Mouse (Mus musculus) erythroblast, embryonic 14.5 days (primary cell): ENCODE data around the gene Scimp. TPM values are rescaled to one million over a fixed set of nuclear protein-coding genes. Genes with fewer than 3 reads are reported as not detected.

Source experiments
- H3K27me3 ChIP-seq: 2 replicates; pipeline ENCODE4 v1.6.1; 2012; ENCODE audit warnings: inconsistent platforms; ENCODE audit not compliant: control insufficient read depth
- H3K36me3 ChIP-seq: 2 replicates; pipeline ENCODE4 v1.6.1; 2012; ENCODE audit warnings: mild to moderate bottlenecking, inconsistent platforms; ENCODE audit not compliant: control insufficient read depth
- H3K4me1 ChIP-seq: 2 replicates; pipeline ENCODE4 v1.6.1; 2012; ENCODE audit warnings: inconsistent platforms; ENCODE audit not compliant: control insufficient read depth
- H3K4me3 ChIP-seq: replicated peaks from 2 replicates; pipeline ENCODE3; 2012; ENCODE audit warnings: moderate library complexity, mild to moderate bottlenecking, inconsistent platforms
- H3K9me3 ChIP-seq: 2 replicates; pipeline ENCODE4 v1.6.1; 2012; ENCODE audit warnings: low read length, inconsistent platforms, mixed read lengths; ENCODE audit not compliant: control insufficient read depth
- GATA1 ChIP-seq: IDR thresholded peaks from 2 replicates; pipeline ENCODE4 v1.6.1; 2012; ENCODE audit warnings: low read length, inconsistent platforms, mixed read lengths
- TAL1 ChIP-seq: IDR thresholded peaks from 3 replicates; pipeline ENCODE4 v1.6.1; 2012; ENCODE audit warnings: low read length, inconsistent platforms, mixed read lengths
- polyA plus RNA-seq: library from polyadenylated mRNA; stranded (reverse); fragments of >175 nt; gene quantifications from 2 replicates; pipeline ENCODE4 v1.2.3, GENCODE M21; 2012

Scimp gene
- polyA plus RNA-seq, 1 experiment: not detected

GRCm38 (mm10) chr11:70816770-70817169 lies 4.4 kb upstream of the Scimp start:
- no peak overlapping the region for H3K4me3 ChIP-seq
- H3K36me3 ChIP-seq: no peaks in the 10 kb centered on the region
- no peaks in the 10 kb centered on the region for H3K4me1 ChIP-seq
- H3K9me3 ChIP-seq: no peaks in the 10 kb centered on the region
- TF ChIP-seq TAL1: no peak
- TF ChIP-seq GATA1: no peak
- H3K27me3 ChIP-seq: peaks cover 2% of the 10 kb centered on the region; the same call in 1 of the 2 replicates

GRCm38 (mm10) chr11:70815498-70816078 lies 3.2 kb upstream of the Scimp start:
- H3K4me1 ChIP-seq: no peaks in the 10 kb centered on the region
- no peak overlapping the region for H3K4me3 ChIP-seq
- no peaks in the 10 kb centered on the region for H3K9me3 ChIP-seq
- no peaks in the 10 kb centered on the region for H3K36me3 ChIP-seq
- no peak for TF ChIP-seq GATA1
- no peak for TF ChIP-seq TAL1
- H3K27me3 ChIP-seq: peaks cover 2% of the 10 kb centered on the region; the same call in 1 of the 2 replicates

DNA sequence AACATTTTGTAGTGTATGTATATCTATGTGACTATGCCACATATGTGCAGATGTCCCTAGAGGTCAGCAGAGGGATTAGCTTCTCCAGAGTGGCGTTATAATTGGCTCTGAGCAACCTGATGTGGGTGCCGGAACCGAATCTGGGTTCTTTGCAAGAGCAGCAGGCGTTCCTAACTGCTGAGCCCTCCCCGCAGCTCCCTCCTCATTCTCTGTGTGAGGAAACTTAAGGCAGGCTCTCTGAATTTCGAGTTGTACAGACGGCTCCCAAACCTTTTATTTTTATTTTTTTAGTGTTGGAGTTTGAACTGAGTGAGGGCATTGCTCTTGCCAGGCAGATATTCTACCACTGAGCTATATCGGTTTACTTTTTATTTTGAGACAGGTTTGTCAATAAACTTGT lies 2.7 kb upstream of the Scimp start:
- Histone ChIP-seq H3K4me3 (no peak overlapping the region), H3K27me3 (peaks cover 2% of the 10 kb centered on the region; the same call in 1 of the 2 replicates), H3K4me1 (no peaks in the 10 kb centered on the region), H3K9me3 (no peaks in the 10 kb centered on the region), H3K36me3 (no peaks in the 10 kb centered on the region)
- TF ChIP-seq GATA1 (no peak), TAL1 (no peak)

DNA sequence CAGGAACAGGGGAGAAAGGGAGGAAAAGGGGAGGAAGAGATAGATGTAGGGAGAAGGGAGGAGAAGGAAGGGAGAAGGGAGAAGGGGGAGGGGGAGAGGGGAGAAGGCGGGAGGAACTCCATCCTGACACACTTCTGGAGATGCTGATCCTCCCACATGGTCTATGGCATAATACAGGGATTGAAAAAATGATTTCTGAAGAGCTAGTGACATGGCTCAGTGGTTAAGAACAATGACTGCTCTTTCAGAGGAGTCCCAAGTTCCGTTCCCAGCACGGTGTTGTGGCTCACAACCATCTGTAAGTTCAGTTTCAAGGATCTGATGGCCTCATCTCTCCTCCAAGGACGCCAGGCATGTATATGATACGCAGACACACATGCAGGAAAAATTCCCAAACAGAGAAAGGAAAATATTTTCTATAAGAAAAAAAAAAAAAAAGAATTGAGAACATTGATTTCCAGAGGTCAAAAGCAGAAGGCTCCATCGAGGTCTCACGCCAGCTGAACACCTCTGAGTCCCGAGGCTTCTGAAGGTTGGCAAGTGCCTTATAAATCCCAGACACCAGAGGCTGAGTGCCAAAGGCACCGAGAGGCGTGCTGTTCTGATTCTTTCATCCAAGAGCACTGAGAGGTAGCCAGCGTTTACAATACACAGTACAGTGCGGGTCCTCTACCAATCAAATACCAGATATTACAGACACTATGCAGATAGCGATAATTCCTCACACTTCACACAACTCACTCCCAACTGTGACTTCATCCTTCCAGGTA lies 730 bp downstream of the Scimp start:
- TF ChIP-seq TAL1 (no peak), GATA1 (no peak)
- Histone ChIP-seq H3K4me3 (no peak overlapping the region), H3K36me3 (no peaks in the 10 kb centered on the region), H3K4me1 (no peaks in the 10 kb centered on the region), H3K9me3 (no peaks in the 10 kb centered on the region), H3K27me3 (no peaks in the 10 kb centered on the region; the same call in 1 of the 2 replicates)

GRCm38 (mm10) chr11:70811041-70811440 lies 1.3 kb downstream of the Scimp start:
- H3K36me3 ChIP-seq: no peaks in the 10 kb centered on the region
- no peaks in the 10 kb centered on the region; the same call in 1 of the 2 replicates for H3K27me3 ChIP-seq
- H3K4me3 ChIP-seq: no peak overlapping the region
- no peaks in the 10 kb centered on the region for H3K9me3 ChIP-seq
- H3K4me1 ChIP-seq: no peaks in the 10 kb centered on the region
- no peak for TF ChIP-seq TAL1
- TF ChIP-seq GATA1: no peak

- no peak overlapping the region for H3K4me3 ChIP-seq
- H3K4me1 ChIP-seq: no peaks in the 10 kb centered on the region
- H3K36me3 ChIP-seq: no peaks in the 10 kb centered on the region
- no peaks in the 10 kb centered on the region for H3K9me3 ChIP-seq
- peaks cover 18% of the 10 kb centered on the region for H3K27me3 ChIP-seq
- TF ChIP-seq TAL1: no peak
- TF ChIP-seq GATA1: no peak
These were observed 3.4 kb downstream of the Scimp start for GRCm38 (mm10) chr11:70809011-70809410.

DNA sequence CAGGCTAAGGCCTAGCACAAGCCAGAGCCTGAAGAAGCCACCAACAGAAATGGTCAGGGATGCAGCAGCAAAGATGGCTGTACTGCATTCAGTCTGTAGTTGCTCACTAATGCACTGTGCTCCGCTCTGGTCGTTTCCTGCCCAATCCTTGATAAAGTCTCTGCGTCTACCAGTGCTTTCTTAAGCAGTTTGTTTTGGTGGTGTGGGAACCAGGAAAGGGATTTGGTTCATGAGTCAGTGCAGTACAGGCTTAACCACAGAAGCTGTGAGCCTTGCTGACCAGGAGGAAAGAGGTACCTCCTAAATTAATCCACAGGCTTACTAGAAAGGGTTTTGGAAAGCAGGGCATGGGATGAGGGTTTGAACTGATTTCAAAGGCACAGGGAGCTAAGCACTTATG lies 4.3 kb downstream of the Scimp start:
- H3K4me1 ChIP-seq: no peaks in the 10 kb centered on the region
- peaks cover 27% of the 10 kb centered on the region for H3K27me3 ChIP-seq
- no peak overlapping the region for H3K4me3 ChIP-seq
- TF ChIP-seq GATA1: no peak
- no peak for TF ChIP-seq TAL1
- no peaks in the 10 kb centered on the region for H3K9me3 ChIP-seq
- no peaks in the 10 kb centered on the region for H3K36me3 ChIP-seq

DNA sequence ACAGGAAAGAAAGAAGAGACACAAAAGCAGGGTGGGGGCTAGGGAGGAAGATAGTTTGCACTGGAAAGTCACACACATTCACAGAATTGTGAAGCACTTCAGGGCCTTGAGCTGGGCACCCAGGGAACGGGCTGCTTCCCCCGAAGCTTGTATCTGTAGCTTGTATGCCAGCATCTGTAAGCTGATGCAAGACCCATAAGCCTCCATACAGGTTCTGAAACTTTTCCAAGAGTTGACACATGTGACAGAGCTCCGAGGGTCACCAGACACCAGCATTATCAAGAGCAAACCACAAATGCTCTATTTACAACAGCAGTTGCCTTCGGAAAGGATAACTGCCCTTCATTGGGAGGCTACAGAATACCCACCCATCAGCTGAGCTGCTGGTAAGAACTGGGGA lies 4.8 kb downstream of the Scimp start:
- Histone ChIP-seq H3K36me3 (no peaks in the 10 kb centered on the region), H3K9me3 (no peaks in the 10 kb centered on the region), H3K27me3 (peaks cover 28% of the 10 kb centered on the region), H3K4me3 (no peak overlapping the region), H3K4me1 (no peaks in the 10 kb centered on the region)
- TF ChIP-seq TAL1 (no peak), GATA1 (no peak)

- peaks cover 5% of the 10 kb centered on the region for H3K9me3 ChIP-seq
- peaks cover 28% of the 10 kb centered on the region for H3K27me3 ChIP-seq
- no peaks in the 10 kb centered on the region for H3K4me1 ChIP-seq
- H3K36me3 ChIP-seq: no peaks in the 10 kb centered on the region
- TF ChIP-seq TAL1 (no peak), GATA1 (no peak)
- H3K4me3 ChIP-seq: no peak overlapping the region
These were observed 5.7 kb downstream of the Scimp start for GRCm38 (mm10) chr11:70806697-70807096.
